In genomic region chr11:86201901-86202675, GRCm38 (mm10) we compare ENCODE assay signal across 8 mouse cellular contexts. TPM values are rescaled to one million over a fixed set of nuclear protein-coding genes. Genes with fewer than 3 reads are reported as not detected.
DNase-seq lines count a peak whose midpoint lies in the region; ATAC-seq and TF ChIP-seq lines count a peak whose summit lies in the region.

No protein-coding gene starts in this region.

- TF ChIP-seq CTCF in stomach, postnatal 0 days (IDR thresholded peaks at IDR 0.05; ENCODE audit: low read depth), result no peak

- peak overlapping the region; percentile 68 for H3K4me2 ChIP-seq in kidney, embryonic 14.5 days (replicated peaks; ENCODE audit: low read depth, low read length)
- H3K4me2 ChIP-seq in forebrain, embryonic 11.5 days (ENCODE audit: low read depth, low read length, severe bottlenecking), result peak overlapping the region; percentile 71
- H3K4me2 ChIP-seq in intestine, embryonic 14.5 days (ENCODE audit: low read length), result peak overlapping the region; percentile 73
- H3K4me2 ChIP-seq in stomach, postnatal 0 days (replicated peaks; ENCODE audit: low read depth), result peak overlapping the region; percentile 66

- H3K36me3 ChIP-seq in kidney, embryonic 14.5 days (ENCODE audit: control insufficient read depth, insufficient read depth, low read length), result peaks cover 38% of the 10 kb centered on the region
- H3K36me3 ChIP-seq in forebrain, embryonic 11.5 days (ENCODE audit: control insufficient read depth, insufficient read depth, low read length), result peaks cover 41% of the 10 kb centered on the region
- peaks cover 51% of the 10 kb centered on the region for H3K36me3 ChIP-seq in intestine, embryonic 14.5 days (ENCODE audit: control insufficient read depth, insufficient read depth, low read length)
- peaks cover 14% of the 10 kb centered on the region for H3K36me3 ChIP-seq in stomach, postnatal 0 days (ENCODE audit: control insufficient read depth, insufficient read depth, low read length)

- H3K27ac ChIP-seq in kidney, embryonic 14.5 days (ENCODE audit: low read depth, low read length), result peak overlapping the region; percentile 85
- H3K27ac ChIP-seq in forebrain, embryonic 11.5 days (ENCODE audit: low read depth, low read length), result no peak overlapping the region; the same call in 1 of the 2 replicates
- peak overlapping the region; percentile 92 for H3K27ac ChIP-seq in intestine, embryonic 14.5 days (ENCODE audit: low read depth)
- H3K27ac ChIP-seq in stomach, postnatal 0 days (replicated peaks), result peak overlapping the region; percentile 88

- no peak for TF ChIP-seq EP300 in stomach, postnatal 0 days (optimal IDR thresholded peaks at IDR 0.05)

- 44% methylated on average over 16 of the region's 16 CpGs for WGBS in kidney, embryonic 14.5 days
- 62% methylated on average over 16 of the region's 16 CpGs for WGBS in forebrain, embryonic 11.5 days
- 44% methylated on average over 16 of the region's 16 CpGs for WGBS in intestine, embryonic 14.5 days
- WGBS in stomach, postnatal 0 days, result 32% methylated on average over 16 of the region's 16 CpGs

- peak overlapping the region; percentile 90 for H3K9ac ChIP-seq in kidney, embryonic 14.5 days (ENCODE audit: low read depth, low read length)
- H3K9ac ChIP-seq in forebrain, embryonic 11.5 days (ENCODE audit: low read length), result peak overlapping the region; percentile 79
- H3K9ac ChIP-seq in intestine, embryonic 14.5 days (ENCODE audit: low read length), result peak overlapping the region; percentile 87
- peak overlapping the region; percentile 85 for H3K9ac ChIP-seq in stomach, postnatal 0 days (ENCODE audit: low read length)

- no peaks in the 10 kb centered on the region for H3K27me3 ChIP-seq in kidney, embryonic 14.5 days (ENCODE audit: control insufficient read depth, insufficient read depth, low read length)
- H3K27me3 ChIP-seq in forebrain, embryonic 11.5 days (ENCODE audit: control insufficient read depth, insufficient read depth, low read length), result no peaks in the 10 kb centered on the region
- no peaks in the 10 kb centered on the region for H3K27me3 ChIP-seq in intestine, embryonic 14.5 days (replicated peaks; ENCODE audit: control insufficient read depth, insufficient read depth, low read length)
- H3K27me3 ChIP-seq in stomach, postnatal 0 days (ENCODE audit: control insufficient read depth, insufficient read depth, low read length), result no peaks in the 10 kb centered on the region

- peaks cover 9% of the 10 kb centered on the region for H3K9me3 ChIP-seq in kidney, embryonic 14.5 days (ENCODE audit: control insufficient read depth, low read length)
- H3K9me3 ChIP-seq in forebrain, embryonic 11.5 days (ENCODE audit: control insufficient read depth, low read length), result peaks cover 11% of the 10 kb centered on the region
- H3K9me3 ChIP-seq in intestine, embryonic 14.5 days (ENCODE audit: control insufficient read depth, low read length), result peaks cover 9% of the 10 kb centered on the region
- no peaks in the 10 kb centered on the region for H3K9me3 ChIP-seq in stomach, postnatal 0 days (ENCODE audit: control insufficient read depth, low read length)

- 0 out of 2 replicates have a peak, but pooled peaks cover 7% of the 10 kb centered on the region for H3K4me1 ChIP-seq in kidney, embryonic 14.5 days (ENCODE audit: control insufficient read depth, insufficient read depth, low read length)
- H3K4me1 ChIP-seq in forebrain, embryonic 11.5 days (replicated peaks; ENCODE audit: control insufficient read depth, insufficient read depth, low read length), result peaks cover 1% of the 10 kb centered on the region; the same call in 1 of the 2 replicates
- H3K4me1 ChIP-seq in intestine, embryonic 14.5 days (replicated peaks; ENCODE audit: control insufficient read depth, insufficient read depth, low read length), result peaks cover 13% of the 10 kb centered on the region
- no peaks in the 10 kb centered on the region for H3K4me1 ChIP-seq in stomach, postnatal 0 days (replicated peaks; ENCODE audit: control insufficient read depth, insufficient read depth)

- H3K4me3 ChIP-seq in kidney, embryonic 14.5 days (ENCODE audit: low read length), result peak overlapping the region; percentile 86
- peak overlapping the region; percentile 73 for H3K4me3 ChIP-seq in forebrain, embryonic 11.5 days (ENCODE audit: low read depth, low read length)
- H3K4me3 ChIP-seq in intestine, embryonic 14.5 days (ENCODE audit: low read depth, low read length), result peak overlapping the region; percentile 80
- H3K4me3 ChIP-seq in stomach, postnatal 0 days (ENCODE audit: low read depth, low read length), result peak overlapping the region; percentile 82

- ATAC-seq in kidney, embryonic 14.5 days (ENCODE audit: low FRiP score, low TSS enrichment), result no peak
- ATAC-seq in forebrain, embryonic 11.5 days (replicated peaks; ENCODE audit: low FRiP score), result no peak
- ATAC-seq in intestine, embryonic 14.5 days (replicated peaks; ENCODE audit: low FRiP score, low TSS enrichment, low read depth), result no peak; the same call in 1 of the 2 replicates
- no peak for ATAC-seq in stomach, postnatal 0 days (ENCODE audit: low FRiP score, low TSS enrichment)
- no peak for ATAC-seq in inflammation-experienced regulatory T-cells, adult 6 months

- DNase-seq in kidney, postnatal 14 days, result no peak
- DNase-seq in brain, adult 2 months (ENCODE audit: low read depth, low spot score), result peak; percentile 15
- DNase-seq in forebrain, embryonic 11.5 days (ENCODE audit: low spot score), result no peak
- DNase-seq in intestine, embryonic 14.5 days (ENCODE audit: low spot score), result no peak
- peak; percentile 23 to 41 for DNase-seq in lung, postnatal 4 days
- no peak for DNase-seq in stomach, postnatal 0 days (ENCODE audit: low spot score)

RNA-seq across cellular contexts. Expression of gene Brip1, which starts 1.1 kb away (rescaled TPM):
- 9.7 and 14.8 TPM in 2 replicates for polyA plus RNA-seq in kidney, embryonic 14.5 days (2014; fragmentation: Nextera tagmentation; extraction: Ambion mirVana)
- 10.5 and 12.7 TPM in 2 replicates for polyA plus RNA-seq in forebrain, embryonic 11.5 days (2014; fragmentation: Nextera tagmentation; extraction: Ambion mirVana)
- polyA plus RNA-seq in intestine, embryonic 14.5 days (2014; fragmentation: Nextera tagmentation; extraction: Ambion mirVana), result 11.7 and 13.0 TPM in 2 replicates
- 2.2 and 2.6 TPM in 2 replicates for polyA plus RNA-seq in stomach, postnatal 0 days (2015; fragmentation: Nextera tagmentation; extraction: Ambion mirVana)
- 10 to 100 TPM in 1 of 3 experiments, 1 to 10 TPM in 2; 1.6 to 13.2 (median 2.2) TPM for polyA plus RNA-seq in inflammation-experienced regulatory T-cells, adult 6 months (2017; shearing (Covaris generic))

RNA-seq across cellular contexts. Expression of gene Ints2, which starts 55.3 kb away (rescaled TPM):
- polyA plus RNA-seq in kidney, embryonic 14.5 days (2014; fragmentation: Nextera tagmentation; extraction: Ambion mirVana), result 21.7 and 35.7 TPM in 2 replicates
- polyA plus RNA-seq in forebrain, embryonic 11.5 days (2014; fragmentation: Nextera tagmentation; extraction: Ambion mirVana), result 53.6 and 54.9 TPM in 2 replicates
- polyA plus RNA-seq in intestine, embryonic 14.5 days (2014; fragmentation: Nextera tagmentation; extraction: Ambion mirVana), result 27.2 and 30.0 TPM in 2 replicates
- polyA plus RNA-seq in stomach, postnatal 0 days (2015; fragmentation: Nextera tagmentation; extraction: Ambion mirVana), result 4.4 and 6.3 TPM in 2 replicates
- polyA plus RNA-seq in inflammation-experienced regulatory T-cells, adult 6 months (2017; shearing (Covaris generic)), result 10 to 100 TPM; 19.0 to 20.3 (median 19.3) TPM

Comparison
In these comparisons a context has a peak if more than half of its experiments do, and no peak if none do; other contexts are left out.
1. DNase-seq: peak in brain, adult 2 months (single experiment) and lung, postnatal 4 days (2 of 2); none in kidney, postnatal 14 days (single experiment), forebrain, embryonic 11.5 days (single experiment), intestine, embryonic 14.5 days (single experiment) and stomach, postnatal 0 days (single experiment).
2. Peak in every context shown above with its lines, with median percentiles within 50 percentile points of each other: H3K4me2 ChIP-seq, H3K4me3 ChIP-seq and H3K9ac ChIP-seq.